Mouse (Mus musculus): ENCODE measurements around the gene Clec4d. TPM values are rescaled to one million over a fixed set of nuclear protein-coding genes. Genes with fewer than 3 reads are reported as not detected.
"Not testable (repeated sequence)": the region's sequence is repeated elsewhere in the genome, so short reads cannot be mapped to it uniquely, and the experiment has no call there.

The Clec4d gene
- total RNA-seq (2021) = not detected

DNA sequence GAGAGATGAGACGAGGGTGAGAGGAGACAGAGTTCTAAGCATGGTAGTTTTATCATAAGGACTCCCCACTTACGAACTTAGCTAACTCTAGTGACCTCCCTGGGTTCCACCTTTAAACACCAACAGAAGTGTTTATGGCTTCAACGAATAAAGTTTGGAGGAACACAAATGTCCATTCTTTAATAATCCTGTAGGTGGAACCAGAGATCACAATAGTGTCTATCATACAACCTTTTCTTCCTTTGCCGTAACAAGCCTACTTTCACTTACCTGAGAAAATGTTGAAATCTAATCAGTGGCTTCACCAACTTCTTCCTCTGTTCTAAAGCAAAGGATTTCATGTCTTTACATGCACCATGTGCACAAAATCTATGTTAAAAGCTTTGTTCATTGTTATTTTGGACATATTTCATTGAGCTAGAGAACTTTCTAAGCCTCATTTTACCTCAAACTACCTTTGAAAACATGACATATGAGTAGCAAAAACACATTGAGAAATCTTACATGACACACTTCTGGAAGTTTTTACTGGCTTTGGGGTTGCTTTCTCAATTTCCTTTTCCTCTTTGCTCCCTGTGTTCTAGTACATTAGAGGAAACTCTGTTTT is at the start of gene Clec4d:
Clec4d (plus strand) TSS at position 557 of the 607 bp plus-strand sequence.
- intact Hi-C loops (cut with DNase I) = no loop called here
- DNase-seq (ENCODE audit: extremely low spot score in 1 of 2, low spot score in 2 of 2) = no peak

DNA sequence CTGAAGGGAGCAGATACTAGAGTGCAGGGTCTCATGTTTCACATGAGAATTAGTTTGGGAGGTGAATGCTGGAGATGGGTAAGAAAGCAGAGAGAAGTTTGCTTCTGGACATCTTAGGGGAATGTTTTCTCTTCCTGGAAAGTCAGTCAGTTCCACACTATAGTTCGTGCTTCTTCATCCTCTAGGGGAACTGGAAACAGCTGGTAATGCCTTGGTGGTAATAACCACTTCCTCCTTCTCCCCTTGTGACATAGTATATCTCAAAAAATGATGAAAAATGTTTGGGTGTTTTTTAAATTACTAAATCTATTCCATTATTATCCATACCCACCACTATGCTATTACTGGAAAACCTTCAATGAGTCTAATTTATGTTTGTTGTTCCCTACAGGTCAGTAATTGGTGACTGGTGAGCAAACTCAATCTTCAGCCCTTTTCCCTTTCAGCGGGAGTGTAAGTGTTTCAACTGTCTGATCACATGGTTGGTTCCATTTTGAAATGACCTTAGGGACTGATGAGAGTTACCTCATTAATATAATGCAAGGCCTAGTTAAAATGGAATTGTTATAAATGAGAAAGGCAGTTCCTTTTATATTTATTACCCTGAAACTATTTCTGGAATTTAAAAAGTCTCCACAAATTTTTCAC is 34.3 kb upstream of the Clec4d start:
- no peak for DNase-seq (ENCODE audit: extremely low spot score in 1 of 2, low spot score in 2 of 2)
- intact Hi-C loops (cut with DNase I) = no loop called here

DNA sequence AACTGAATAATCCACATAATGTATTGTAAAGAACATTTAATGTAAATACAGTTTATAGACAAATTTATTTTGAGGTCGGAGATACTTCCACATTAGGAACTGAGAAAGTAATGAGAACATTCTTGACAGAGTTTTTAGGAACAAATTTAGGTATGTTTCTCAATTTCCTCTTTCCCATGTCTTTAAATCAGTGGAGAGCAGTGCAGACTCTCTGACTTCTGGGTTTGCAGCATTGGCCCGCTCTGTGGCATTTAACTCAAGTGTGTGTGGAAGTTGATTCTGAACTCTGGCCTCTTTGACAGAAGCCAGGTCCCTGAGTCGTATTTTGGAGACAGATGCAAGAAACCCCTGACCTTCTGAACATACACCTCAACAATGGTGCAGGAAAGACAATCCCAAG is 32.3 kb upstream of the Clec4d start, which contains the start of gene Clec4n:
Clec4n (plus strand) TSS at position 200 of the 400 bp plus-strand sequence.
- intact Hi-C loops (cut with DNase I) = no loop called here

DNA sequence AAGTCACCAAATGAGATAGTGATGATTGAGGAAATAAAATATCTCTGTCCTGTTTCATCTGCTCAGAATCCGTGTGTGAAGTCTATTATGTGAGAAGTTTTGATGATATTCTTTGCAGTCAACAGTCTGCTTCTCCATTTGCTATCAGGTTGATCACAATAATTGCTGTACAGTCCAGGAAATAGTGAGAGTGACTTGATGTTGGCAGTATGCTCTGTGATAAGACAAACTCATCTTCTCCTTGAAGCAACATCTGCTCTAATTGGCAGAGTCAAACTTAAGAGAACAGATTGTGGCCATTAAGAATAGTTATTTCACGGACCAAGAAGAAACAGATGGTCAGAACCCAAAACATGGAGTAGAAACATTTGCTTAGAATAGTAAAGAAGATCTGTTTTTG is 30.8 kb upstream of the Clec4d start:
- intact Hi-C loops (cut with DNase I) = no loop called here
- DNase-seq (ENCODE audit: extremely low spot score in 1 of 2, low spot score in 2 of 2) = no peak

More for the DNA sequence above, 32.3 kb upstream of the Clec4d start, which contains the start of gene Clec4n:
- no peak for DNase-seq (ENCODE audit: extremely low spot score in 1 of 2, low spot score in 2 of 2)

DNA sequence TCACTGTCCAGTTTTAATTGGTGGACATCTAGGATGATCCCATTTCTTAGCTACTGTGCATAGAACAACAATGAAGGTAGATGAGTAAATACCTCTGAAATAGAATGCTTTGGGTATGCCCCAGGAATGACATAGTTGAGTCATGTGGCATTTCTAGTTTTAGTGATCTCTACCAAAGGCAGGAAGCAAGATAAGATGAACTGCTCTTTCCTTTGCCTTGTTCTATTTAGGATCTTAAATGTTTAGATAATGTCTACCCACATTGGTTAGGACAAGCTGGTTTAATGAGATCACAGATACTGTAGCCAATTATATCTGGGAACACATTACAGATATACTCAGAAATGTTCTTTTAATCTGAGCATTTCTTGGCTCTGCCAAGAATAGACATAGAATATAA is 24.3 kb upstream of the Clec4d start:
- intact Hi-C loops (cut with DNase I) = no loop called here
- DNase-seq (ENCODE audit: extremely low spot score in 1 of 2, low spot score in 2 of 2) = no peak

DNA sequence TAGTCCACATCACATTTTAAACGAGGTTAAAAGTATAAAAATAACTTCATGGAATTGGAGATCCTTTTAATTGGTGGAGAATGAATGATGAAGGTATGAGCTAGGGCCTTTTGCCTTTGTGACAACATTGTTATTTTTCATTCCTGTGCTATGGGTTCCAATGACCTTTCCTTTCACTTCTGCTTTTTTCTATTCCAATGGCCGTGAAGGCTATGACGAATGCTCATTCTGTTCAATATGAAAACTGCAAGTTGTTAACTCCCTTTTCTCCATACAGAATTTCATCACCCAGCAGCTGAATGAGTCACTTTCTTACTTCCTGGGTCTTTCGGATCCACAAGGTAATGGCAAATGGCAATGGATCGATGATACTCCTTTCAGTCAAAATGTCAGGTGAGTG is 17.7 kb upstream of the Clec4d start:
- no peak for DNase-seq (ENCODE audit: extremely low spot score in 1 of 2, low spot score in 2 of 2)
- intact Hi-C loops (cut with DNase I) = no loop called here

DNA sequence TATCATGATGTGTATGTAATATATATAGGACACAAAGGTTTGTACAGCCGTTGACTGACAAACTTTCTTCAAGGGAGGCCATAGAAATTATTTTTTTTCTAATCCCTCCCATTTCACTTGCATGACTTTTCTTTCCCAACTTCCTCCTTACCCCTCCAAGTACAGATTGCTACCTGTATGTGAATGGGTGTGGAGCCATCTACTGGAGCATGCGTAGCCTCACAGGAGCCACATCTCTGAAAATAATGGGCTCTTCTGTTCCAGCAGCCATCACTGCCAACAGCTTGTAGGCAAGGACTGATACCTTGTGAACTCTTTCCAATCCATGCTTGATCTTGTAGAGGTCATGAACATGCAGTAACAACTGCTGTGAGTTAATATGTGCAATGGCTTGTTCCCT is 13.0 kb upstream of the Clec4d start:
- DNase-seq (ENCODE audit: extremely low spot score in 1 of 2, low spot score in 2 of 2) = not testable (repeated sequence)

DNA sequence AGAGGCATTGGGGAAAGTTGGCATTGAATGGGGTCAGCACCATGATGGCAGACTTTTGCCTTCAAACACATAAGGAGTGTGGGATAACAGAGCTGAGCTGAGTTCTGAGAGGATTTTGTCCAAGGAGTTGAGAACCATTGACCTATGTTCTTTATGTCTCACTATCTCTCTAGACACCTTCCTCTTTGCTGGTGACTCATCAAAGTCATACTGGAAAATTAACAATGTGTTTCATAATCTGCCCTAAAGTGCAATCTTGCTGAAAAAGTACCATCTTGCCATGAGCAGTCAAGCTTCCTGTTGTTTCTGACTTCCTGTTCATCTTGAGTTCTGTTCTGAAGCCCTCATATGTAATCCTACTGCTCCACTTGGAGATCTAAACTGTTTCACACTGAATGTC is 9.2 kb upstream of the Clec4d start:
- no peak for DNase-seq (ENCODE audit: extremely low spot score in 1 of 2, low spot score in 2 of 2)
- intact Hi-C loops (cut with DNase I) = no loop called here

More for the DNA sequence above, 13.0 kb upstream of the Clec4d start:
- intact Hi-C loops (cut with DNase I) = not testable (repeated sequence)

DNA sequence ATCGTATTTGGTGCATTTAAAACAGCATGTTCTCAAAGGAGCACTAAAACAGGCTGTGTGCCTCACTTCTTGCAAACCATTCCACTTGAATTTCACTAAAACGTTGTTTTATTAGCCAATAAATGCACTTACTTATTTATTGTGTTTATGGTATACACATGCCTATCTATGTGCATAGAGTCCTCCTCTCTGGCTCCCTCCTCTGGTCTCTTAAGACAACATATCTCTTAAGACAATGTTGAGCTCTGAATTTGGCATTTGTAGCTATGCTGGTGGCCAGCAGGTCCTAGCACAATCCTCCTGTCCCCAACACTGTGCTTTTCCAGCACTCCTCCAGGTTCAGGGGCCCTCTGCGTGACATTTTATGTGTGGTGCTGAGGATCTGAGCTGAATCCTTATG is 3.0 kb upstream of the Clec4d start:
- intact Hi-C loops (cut with DNase I) = no loop called here
- DNase-seq (ENCODE audit: extremely low spot score in 1 of 2, low spot score in 2 of 2) = no peak

DNA sequence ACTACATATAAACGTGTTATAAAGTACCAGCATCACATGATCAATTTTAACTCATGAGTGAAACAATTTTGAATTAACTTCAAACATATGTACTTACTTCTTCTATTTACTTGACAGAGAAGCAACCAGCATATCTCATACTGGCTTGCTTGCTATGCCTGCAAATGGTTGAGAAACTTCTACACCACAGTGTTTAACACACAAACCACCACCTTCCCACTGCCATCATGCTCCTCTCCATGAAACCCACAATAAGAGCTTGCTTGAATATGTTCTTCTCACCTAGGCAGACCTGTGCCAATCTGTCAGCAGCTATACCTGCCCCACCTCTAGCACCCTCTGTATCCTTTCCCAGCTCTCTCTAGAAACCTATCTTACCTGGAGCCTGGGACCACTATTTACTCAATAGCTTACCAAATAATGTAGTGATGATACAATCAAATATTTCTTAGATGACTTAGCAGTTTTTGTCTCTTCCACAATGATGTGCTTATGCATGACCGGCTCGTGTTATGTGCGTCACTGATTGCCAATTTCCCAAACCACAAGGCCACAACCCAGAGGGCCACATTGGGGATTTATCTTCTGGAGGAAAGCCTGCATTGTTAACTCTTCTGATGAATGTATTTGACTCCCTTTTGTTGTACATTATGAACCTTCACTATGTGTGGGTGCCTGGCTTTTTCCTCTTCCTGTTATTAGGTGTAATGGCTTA is 1.9 kb upstream of the Clec4d start:
- DNase-seq (ENCODE audit: extremely low spot score in 1 of 2, low spot score in 2 of 2) = no peak
- intact Hi-C loops (cut with DNase I) = no loop called here

DNA sequence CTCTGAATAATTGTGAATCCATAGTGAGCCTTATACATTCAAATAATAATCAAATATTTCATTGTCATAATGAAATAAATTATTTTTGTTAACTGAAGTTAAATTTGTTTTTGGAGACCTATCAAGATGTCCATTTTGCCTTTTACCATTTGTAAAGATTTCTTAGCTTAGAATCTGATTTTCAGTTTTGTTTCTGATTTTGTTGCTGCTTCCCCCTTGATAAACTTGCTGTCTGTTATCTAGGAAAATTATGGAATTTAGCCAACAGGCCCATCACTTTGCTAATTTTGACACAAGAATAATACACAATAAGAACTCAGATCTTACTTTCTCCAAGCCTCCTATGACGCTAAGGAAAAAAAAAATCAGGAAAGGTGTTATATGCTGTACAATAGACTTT is 1.0 kb upstream of the Clec4d start:
- intact Hi-C loops (cut with DNase I) = no loop called here
- DNase-seq (ENCODE audit: extremely low spot score in 1 of 2, low spot score in 2 of 2) = no peak

DNA sequence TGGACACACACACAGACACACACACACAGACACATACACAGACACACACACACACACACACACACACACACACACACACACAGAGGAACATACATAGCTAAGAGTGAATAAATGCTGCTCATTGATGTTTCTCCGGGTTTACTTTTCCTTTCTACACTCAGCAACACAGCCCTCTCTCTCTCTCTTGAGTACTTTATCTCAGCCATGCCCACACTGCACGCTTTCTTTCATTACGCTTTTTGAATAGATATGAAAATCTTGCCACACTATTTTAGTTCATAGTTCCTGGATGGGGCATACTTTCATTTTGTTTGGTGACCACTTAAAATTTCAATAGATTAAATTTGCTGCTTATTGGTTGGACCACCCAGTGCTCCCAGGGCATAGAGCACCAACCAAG is 2.3 kb downstream of the Clec4d start:
- intact Hi-C loops (cut with DNase I) = no loop called here
- no peak for DNase-seq (ENCODE audit: extremely low spot score in 1 of 2, low spot score in 2 of 2)

DNA sequence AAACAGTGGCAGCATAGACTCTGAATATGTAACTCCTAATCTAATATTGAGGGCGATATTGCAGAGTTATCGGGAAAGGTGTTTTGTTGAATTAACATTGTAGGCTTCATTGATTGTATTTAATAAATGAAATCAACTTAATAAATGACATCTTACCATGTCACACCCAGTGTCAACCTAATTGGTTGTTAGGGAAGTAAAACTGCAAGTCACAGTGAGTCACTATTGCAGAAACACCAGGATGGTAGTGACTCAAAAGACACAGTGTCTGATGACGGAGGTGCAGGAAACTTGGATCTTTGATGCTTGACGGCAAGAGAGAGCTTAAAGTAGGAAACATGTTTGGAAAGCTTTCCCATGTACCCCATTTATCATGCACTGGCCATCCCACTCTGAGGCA is 3.9 kb downstream of the Clec4d start:
- DNase-seq (ENCODE audit: extremely low spot score in 1 of 2, low spot score in 2 of 2) = no peak
- intact Hi-C loops (cut with DNase I) = no loop called here

DNA sequence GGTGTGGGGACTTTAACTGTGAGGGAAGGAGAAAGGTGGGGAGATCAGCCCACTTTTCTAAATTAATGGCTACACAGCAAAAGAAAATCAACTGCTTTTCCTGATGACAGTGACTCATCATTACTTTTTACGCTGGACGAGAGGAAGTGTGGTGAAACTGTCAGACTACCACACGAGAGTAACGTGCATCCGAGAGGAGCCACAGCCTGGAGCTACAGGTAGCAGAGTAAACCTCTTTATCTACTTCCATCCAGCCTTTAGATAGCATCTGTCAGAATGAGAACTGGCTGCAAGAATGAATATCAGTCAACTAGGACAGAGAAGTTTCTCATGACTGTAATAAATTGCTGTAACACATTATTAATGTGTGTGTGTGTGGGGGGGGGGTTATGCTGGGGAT is 5.0 kb downstream of the Clec4d start:
- no peak for DNase-seq (ENCODE audit: extremely low spot score in 1 of 2, low spot score in 2 of 2)
- intact Hi-C loops (cut with DNase I) = no loop called here

DNA sequence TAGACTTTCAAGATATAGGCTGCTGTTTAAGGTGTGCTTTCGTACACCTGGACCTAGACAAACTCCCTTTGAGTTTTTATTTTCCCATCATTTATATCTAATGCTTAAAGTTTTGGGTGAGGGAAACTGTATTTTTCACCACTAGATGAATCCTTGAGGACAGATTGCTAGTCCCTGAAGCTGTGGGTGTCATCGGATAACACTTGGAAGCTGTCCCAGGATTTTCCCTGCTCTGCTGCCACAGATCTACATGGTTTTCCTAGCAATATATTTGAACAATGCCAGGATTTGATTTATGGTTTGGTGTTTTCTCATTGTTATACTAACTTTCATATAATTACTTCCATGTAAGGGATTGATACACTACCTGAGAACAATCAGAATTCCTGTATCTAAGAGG is 17.5 kb downstream of the Clec4d start:
- DNase-seq (ENCODE audit: extremely low spot score in 1 of 2, low spot score in 2 of 2) = no peak
- intact Hi-C loops (cut with DNase I) = no loop called here

DNA sequence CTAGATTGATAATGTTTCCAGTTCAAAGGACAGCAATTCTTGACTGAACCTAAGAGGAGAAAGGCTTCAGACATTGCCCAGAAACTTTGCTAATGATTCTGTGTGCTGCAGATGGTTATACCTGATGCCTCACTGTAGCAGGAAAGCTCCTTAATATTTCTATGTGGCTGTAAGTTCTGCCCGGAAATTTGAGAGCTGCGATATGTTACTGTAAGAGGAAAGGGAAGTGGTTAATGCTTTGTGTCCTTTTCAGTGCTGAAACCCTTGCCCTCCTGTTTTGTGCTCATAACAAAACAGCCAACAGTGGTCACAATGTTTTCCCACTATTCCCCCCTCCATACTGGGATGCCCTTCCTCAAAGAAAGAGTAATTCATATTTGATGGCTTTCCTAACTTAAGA is 24.4 kb downstream of the Clec4d start:
- no peak for DNase-seq (ENCODE audit: extremely low spot score in 1 of 2, low spot score in 2 of 2)
- intact Hi-C loops (cut with DNase I) = no loop called here

DNA sequence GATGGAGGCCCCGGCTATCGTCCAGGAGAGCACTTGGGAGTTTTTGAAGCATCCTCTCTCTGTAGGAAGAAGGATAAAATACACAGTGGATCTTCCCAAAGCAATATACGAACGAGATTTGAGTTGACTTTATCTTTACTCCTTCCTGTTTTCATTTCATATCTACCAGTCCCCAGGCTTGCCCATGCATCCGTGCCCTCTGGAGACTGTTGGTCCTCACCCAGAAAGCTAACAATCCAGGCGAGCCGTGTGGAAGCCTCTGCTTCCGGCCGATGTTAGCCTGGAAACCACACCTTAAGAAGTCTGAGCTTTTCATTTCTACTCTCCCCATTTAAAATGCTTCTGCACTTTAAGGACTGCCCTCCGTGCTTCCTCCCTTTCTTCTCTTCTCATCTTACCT is 27.0 kb downstream of the Clec4d start:
- DNase-seq (ENCODE audit: extremely low spot score in 1 of 2, low spot score in 2 of 2) = no peak
- intact Hi-C loops (cut with DNase I) = no loop called here

DNA sequence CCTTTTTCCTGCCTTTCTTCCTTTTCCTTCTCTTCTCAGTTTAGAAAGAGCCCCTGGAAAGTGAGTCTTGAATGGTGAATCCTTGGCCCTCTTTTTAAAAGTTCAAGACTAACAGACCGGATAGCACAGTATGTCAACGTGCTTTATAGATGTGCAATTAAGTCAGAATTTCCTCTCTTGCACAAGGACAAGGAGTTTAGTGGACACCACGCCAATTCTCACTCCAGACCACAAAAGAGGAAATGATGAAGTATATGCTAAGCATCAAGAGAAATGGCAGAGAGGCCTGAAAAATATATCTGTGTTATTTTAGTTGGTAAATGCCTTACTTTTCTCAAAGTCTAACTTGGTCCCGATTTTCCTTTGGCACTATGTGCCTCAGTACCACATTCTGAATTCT is 27.8 kb downstream of the Clec4d start, which contains the start of gene Clec4e:
Clec4e (minus strand) TSS at position 118 of the 400 bp plus-strand sequence.
- no peak for DNase-seq (ENCODE audit: extremely low spot score in 1 of 2, low spot score in 2 of 2)
- intact Hi-C loops (cut with DNase I) = no loop called here

DNA sequence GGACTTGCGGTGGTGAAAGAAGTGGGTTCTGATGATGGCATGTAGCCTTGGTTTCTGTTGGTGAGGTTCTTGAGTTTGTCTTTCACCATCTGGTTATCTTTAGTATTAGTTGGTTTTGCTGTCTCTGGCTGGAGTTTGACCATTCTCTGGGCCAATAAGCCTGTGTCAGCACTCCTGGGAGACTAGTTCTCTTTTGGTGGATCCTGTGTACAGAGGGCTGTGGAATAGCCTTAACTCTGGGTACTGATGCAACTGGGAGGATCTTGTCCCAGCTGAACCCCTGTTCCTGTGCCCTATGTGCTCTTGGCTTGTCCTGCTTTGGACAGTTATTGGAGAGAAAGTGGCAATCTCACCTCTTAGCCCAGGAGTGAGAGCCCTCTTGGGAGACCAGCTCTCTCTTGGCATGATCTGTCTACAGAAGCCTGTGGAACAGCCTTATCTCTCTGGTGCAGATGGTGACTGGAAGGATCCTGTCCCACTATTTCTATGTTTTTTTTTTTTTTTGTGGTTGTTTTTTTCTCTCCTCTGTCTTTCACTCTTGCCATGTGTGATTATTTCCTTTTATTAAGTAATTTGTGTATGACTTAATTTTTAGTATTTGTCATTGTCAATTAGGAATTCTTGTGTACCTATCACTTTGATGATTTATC is 31.0 kb downstream of the Clec4d start:
- no peak for DNase-seq (ENCODE audit: extremely low spot score in 1 of 2, low spot score in 2 of 2)
- intact Hi-C loops (cut with DNase I) = no loop called here

DNA sequence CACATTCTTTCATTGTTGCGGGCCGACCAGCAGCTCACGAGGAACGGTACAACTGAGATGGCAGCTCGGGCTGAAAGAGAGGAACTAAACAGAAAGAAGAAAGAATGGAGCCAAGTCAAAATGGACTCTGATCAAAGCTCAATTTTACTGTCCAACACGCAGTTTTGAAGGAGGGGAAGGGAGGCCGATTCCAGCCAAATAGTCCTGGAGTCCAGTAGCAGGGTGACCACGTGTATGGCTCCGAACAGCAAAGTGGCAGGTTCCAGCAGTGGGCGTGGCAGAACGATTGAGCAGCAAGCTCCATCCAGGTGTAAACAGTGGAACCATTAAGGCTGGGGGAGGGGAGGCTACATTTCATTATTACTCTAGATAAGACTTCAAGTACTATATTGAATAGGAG is 31.6 kb downstream of the Clec4d start:
- DNase-seq (ENCODE audit: extremely low spot score in 1 of 2, low spot score in 2 of 2); intact Hi-C loops (cut with DNase I): not testable (repeated sequence)

Data from left cerebral cortex, postnatal 10 days (tissue).